Mouse (Mus musculus) stomach, postnatal 0 days (tissue): ENCODE results near the gene Gm266.

Experiments used
- CTCF ChIP-seq: IDR thresholded peaks from 2 replicates; pipeline ENCODE4 v1.5.1; 2016; ENCODE audit warnings: antibody characterized with exemption, low read depth, mild to moderate bottlenecking, moderate library complexity
- EP300 ChIP-seq: optimal IDR thresholded peaks from 2 replicates; pipeline ENCODE3; 2016; ENCODE audit warnings: antibody characterized with exemption

DNA sequence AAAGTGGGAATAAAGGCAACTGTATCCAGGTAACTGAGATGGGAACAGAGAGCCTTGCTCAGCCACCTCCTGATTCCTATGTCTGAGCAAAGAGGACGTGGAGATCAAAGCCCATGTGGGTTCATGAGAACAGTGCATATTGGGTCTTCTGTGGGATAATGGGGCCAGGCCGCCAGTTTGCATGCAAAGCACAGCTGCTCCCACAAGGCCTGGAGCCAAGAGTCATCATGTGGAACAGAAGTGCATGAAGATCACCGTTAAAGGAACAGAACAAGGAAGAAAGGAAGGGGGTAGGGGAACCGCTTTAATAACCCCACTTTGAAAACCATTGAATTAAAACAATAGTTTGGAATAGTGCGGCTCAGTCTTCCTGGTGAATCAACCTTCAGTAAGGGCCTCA is 12.7 kb downstream of the Gm266 start:
- TF ChIP-seq CTCF (no peak), EP300 (no peak)
